Mouse (Mus musculus) heart, postnatal 0 days (tissue): Measurements from ENCODE around the gene Pbp2.

Experiments used
- CTCF ChIP-seq: IDR thresholded peaks from 2 replicates; pipeline ENCODE4 v1.5.1; 2016; ENCODE audit warnings: antibody characterized with exemption, control low read depth, low read depth
- EP300 ChIP-seq: IDR thresholded peaks from 2 replicates; pipeline ENCODE4 v1.6.1; 2016; ENCODE audit warnings: antibody characterized with exemption, low read depth

DNA sequence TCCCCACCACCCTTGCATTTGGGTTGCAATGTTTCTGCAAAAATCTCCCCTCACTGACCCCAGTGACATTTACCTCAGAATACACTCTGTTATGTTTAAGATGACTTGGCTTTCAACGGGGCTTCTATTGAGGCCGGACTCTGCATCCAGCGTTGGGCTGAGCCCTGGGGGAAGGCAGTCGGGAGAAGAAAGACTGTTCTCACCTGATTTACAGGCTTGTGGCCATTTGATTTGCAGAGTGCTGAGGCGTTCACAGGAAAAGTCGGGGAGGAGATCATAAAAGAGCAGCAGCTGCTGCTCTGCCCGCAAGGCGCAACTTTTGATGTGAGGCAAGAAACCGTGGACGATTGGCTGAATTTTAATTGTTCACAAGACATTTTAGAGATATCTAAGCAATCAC, 30.3 kb downstream of the Pbp2 start:
- no peak for TF ChIP-seq CTCF
- TF ChIP-seq EP300 = no peak
